Mouse (Mus musculus) limb, embryonic 13.5 days (tissue): ENCODE data around the gene Elfn1. TPM values are rescaled to one million over a fixed set of nuclear protein-coding genes. Genes with fewer than 3 reads are reported as not detected.

Experiments used
- ATAC-seq: fragments of 200-750 bp; cut with Nextera tagmentation; 2 replicates; pipeline ENCODE4 v1.8.0; 2017; ENCODE audit warnings: low read depth, moderate number of reproducible peaks, moderate TSS enrichment; ENCODE audit not compliant: low FRiP score
- H3K27ac ChIP-seq: fragments of 300-500 bp; sonication (generic); 2 replicates; pipeline ENCODE4 v1.5.1; 2015; ENCODE audit warnings: inconsistent platforms, mild to moderate bottlenecking, moderate library complexity
- H3K27me3 ChIP-seq: fragments of 300-500 bp; sonication (generic); 2 replicates; pipeline ENCODE4 v1.6.1; 2015; ENCODE audit warnings: mild to moderate bottlenecking, inconsistent platforms
- H3K36me3 ChIP-seq: fragments of 300-500 bp; sonication (generic); 2 replicates; pipeline ENCODE4 v1.6.1; 2015; ENCODE audit warnings: inconsistent platforms, mild to moderate bottlenecking, moderate library complexity
- H3K4me1 ChIP-seq: fragments of 300-500 bp; sonication (generic); 2 replicates; pipeline ENCODE4 v1.6.1; 2015; ENCODE audit warnings: inconsistent platforms
- H3K4me2 ChIP-seq: fragments of 300-500 bp; sonication (generic); replicated peaks from 2 replicates; pipeline ENCODE4 v1.6.1; 2015; ENCODE audit warnings: inconsistent platforms, mild to moderate bottlenecking, moderate library complexity
- H3K4me3 ChIP-seq: fragments of 300-500 bp; sonication (generic); 2 replicates; pipeline ENCODE4 v1.5.1; 2015; ENCODE audit warnings: moderate library complexity, mild to moderate bottlenecking, inconsistent platforms
- H3K9ac ChIP-seq: fragments of 300-500 bp; sonication (generic); 2 replicates; pipeline ENCODE4 v1.6.1; 2015; ENCODE audit warnings: mild to moderate bottlenecking, inconsistent platforms
- H3K9me3 ChIP-seq: fragments of 300-500 bp; sonication (generic); 2 replicates; pipeline ENCODE4 v1.6.1; 2016; ENCODE audit warnings: inconsistent platforms
- WGBS: fragments of 180-500 bp; shearing (Covaris S2); methylation state at CpG from one replicate; pipeline ENCODE4 v1.1.7; 2015; 5-methylcytosine and 5-hydroxymethylcytosine counted together
- polyA plus RNA-seq: library from polyadenylated mRNA; unstranded; fragments of >200 nt; fragmentation: Nextera tagmentation; extraction: Ambion mirVana; gene quantifications from 2 replicates; pipeline ENCODE4 v1.2.1, GENCODE M21; 2015

The Elfn1 gene
- polyA plus RNA-seq, 1 experiment from 2014 or later: 0.43 TPM

DNA sequence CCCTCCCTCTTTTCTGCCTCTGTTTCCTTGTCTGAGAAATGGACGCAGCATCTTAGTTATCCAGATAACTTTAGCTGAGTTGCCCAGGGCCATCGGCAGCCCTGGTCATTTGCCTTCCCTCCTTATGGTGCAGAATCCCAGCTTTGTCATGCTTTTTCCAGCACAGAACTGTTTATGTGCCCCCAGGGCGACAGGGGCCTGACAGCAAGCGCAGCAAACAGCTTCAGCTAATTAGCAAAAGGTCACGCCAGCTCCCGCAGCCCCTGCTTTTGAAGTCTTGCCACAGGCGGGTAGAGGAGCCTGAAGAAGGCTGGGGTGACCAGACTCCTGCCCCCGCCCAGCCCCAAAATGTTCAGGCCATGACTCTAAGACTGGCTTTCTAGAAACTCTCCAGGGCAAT lies 41.6 kb downstream of the Elfn1 start:
- Histone ChIP-seq H3K36me3 (no peaks in the 10 kb centered on the region), H3K27ac (peak overlapping the region; percentile 22; the same call in 1 of the 2 replicates), H3K9ac (0 out of 2 replicates have a peak overlapping the region, but pooled peaks have one; percentile 35), H3K4me1 (peaks cover 33% of the 10 kb centered on the region), H3K4me3 (no peak overlapping the region), H3K4me2 (peak overlapping the region; percentile 35), H3K27me3 (peaks cover 31% of the 10 kb centered on the region), H3K9me3 (no peaks in the 10 kb centered on the region)
- no peak for ATAC-seq
- WGBS: 25% methylated on average over 8 of the region's 8 CpGs

- Histone ChIP-seq H3K4me2 (peak overlapping the region; percentile 35; the same call in 1 of the 2 replicates), H3K27ac (0 out of 2 replicates have a peak overlapping the region, but pooled peaks have one; percentile 52), H3K4me3 (no peak overlapping the region), H3K9ac (no peak overlapping the region), H3K4me1 (peaks cover 39% of the 10 kb centered on the region), H3K27me3 (peaks cover 25% of the 10 kb centered on the region), H3K36me3 (no peaks in the 10 kb centered on the region), H3K9me3 (no peaks in the 10 kb centered on the region)
- 50% methylated on average over 11 of the region's 11 CpGs for WGBS
- peak; percentile 66 for ATAC-seq
Observed at GRCm38 (mm10) chr5:139949975-139950578, 42.3 kb downstream of the Elfn1 start.

DNA sequence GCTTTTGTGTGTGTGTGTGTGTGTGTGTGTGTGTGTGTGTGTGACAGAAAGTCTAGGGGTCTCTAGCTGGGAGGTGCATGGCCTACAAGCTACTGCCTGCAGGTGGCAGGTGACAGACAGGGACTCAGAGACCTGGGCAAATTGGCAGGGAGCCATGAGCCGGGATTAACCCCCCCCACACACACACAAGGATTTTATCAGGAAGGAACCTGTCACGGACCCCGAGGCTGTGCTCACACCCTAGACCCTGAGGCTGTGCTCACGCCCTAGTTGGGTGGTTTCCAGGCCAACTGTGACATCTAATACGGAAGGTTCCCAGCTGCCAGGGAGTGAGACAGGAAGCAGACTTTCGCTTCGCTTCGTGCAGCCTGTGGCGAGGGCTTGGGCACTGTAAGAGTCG lies 49.1 kb downstream of the Elfn1 start:
- no peak overlapping the region for H3K9ac ChIP-seq
- no peak overlapping the region for H3K27ac ChIP-seq
- WGBS: 22% methylated on average over 10 of the region's 10 CpGs
- H3K4me1 ChIP-seq: peaks cover 38% of the 10 kb centered on the region
- H3K36me3 ChIP-seq: no peaks in the 10 kb centered on the region
- peak; percentile 60 for ATAC-seq
- H3K4me2 ChIP-seq: peak overlapping the region; percentile 33
- no peaks in the 10 kb centered on the region for H3K9me3 ChIP-seq
- no peak overlapping the region for H3K4me3 ChIP-seq
- peaks cover 6% of the 10 kb centered on the region; the same call in 1 of the 2 replicates for H3K27me3 ChIP-seq

DNA sequence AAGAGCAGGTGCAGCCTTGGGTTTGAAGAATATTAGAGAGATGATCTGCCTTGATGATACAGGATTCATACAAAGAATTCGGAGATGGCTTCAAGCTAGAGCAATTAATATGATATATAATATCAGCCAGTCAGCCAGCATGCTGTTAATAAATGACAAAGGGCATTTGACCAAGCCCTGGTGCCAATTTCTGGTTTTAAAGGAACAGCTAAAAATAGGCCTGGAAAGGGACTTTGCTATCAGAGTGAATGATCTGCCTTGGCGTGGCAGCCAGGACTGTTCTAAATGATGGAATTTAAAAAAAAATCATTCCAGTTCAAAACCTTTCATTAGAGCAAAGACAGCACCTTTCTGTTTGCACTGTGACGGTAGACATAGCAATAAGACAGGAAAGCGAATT lies 52.0 kb downstream of the Elfn1 start:
- Histone ChIP-seq H3K4me3 (no peak overlapping the region), H3K9ac (no peak overlapping the region), H3K4me2 (no peak overlapping the region), H3K27ac (no peak overlapping the region), H3K4me1 (peaks cover 27% of the 10 kb centered on the region), H3K27me3 (peaks cover 13% of the 10 kb centered on the region; the same call in 1 of the 2 replicates), H3K36me3 (no peaks in the 10 kb centered on the region), H3K9me3 (no peaks in the 10 kb centered on the region)
- WGBS: 87% methylated on average over 4 of the region's 4 CpGs
- ATAC-seq: no peak

DNA sequence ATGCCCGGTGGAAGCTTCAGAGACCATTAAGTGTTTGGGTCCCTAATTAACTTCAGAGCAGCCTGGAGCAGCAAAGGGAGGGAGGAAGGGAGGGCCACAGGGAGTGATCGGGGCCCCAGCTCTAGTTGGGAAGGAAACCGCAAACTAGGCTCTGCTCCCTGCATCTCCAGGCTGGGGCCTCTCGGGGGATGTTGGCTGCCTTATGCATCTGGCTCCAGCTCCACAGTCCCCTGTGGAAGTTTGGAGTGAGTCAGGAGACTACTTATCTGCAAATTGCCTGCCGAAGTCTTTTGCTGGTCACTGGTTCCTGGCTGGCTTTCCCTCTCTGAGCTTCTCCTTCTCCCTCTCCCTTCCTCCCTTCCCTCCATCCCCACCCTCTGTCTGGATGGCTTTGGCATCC lies 56.6 kb downstream of the Elfn1 start:
- WGBS: 19% methylated on average over 5 of the region's 5 CpGs
- Histone ChIP-seq H3K4me3 (no peak overlapping the region), H3K4me2 (no peak overlapping the region), H3K36me3 (no peaks in the 10 kb centered on the region), H3K4me1 (peaks cover 11% of the 10 kb centered on the region), H3K9ac (no peak overlapping the region), H3K27me3 (0 out of 2 replicates have a peak, but pooled peaks cover 9% of the 10 kb centered on the region), H3K27ac (no peak overlapping the region), H3K9me3 (no peaks in the 10 kb centered on the region)
- no peak for ATAC-seq

GRCm38 (mm10) chr5:139965596-139965995 lies 57.9 kb downstream of the Elfn1 start:
- Histone ChIP-seq H3K4me3 (no peak overlapping the region), H3K36me3 (no peaks in the 10 kb centered on the region), H3K9me3 (no peaks in the 10 kb centered on the region), H3K4me2 (no peak overlapping the region), H3K9ac (no peak overlapping the region), H3K27me3 (0 out of 2 replicates have a peak, but pooled peaks cover 9% of the 10 kb centered on the region), H3K4me1 (peaks cover 16% of the 10 kb centered on the region), H3K27ac (no peak overlapping the region)
- WGBS: 90% methylated on average over 14 of the region's 14 CpGs
- ATAC-seq: no peak

- no peak for ATAC-seq
- Histone ChIP-seq H3K9me3 (no peaks in the 10 kb centered on the region), H3K36me3 (no peaks in the 10 kb centered on the region), H3K27ac (no peak overlapping the region), H3K4me2 (no peak overlapping the region), H3K9ac (no peak overlapping the region), H3K4me3 (no peak overlapping the region), H3K4me1 (peaks cover 14% of the 10 kb centered on the region), H3K27me3 (peaks cover 35% of the 10 kb centered on the region)
- 72% methylated on average over 14 of the region's 14 CpGs for WGBS
Observed at GRCm38 (mm10) chr5:139969151-139969948, 61.6 kb downstream of the Elfn1 start.

- H3K4me1 ChIP-seq: peaks cover 7% of the 10 kb centered on the region; the same call in 1 of the 2 replicates
- H3K36me3 ChIP-seq: no peaks in the 10 kb centered on the region
- no peak overlapping the region for H3K4me3 ChIP-seq
- no peaks in the 10 kb centered on the region for H3K9me3 ChIP-seq
- ATAC-seq: no peak
- H3K27me3 ChIP-seq: peaks cover 33% of the 10 kb centered on the region
- 58% methylated on average over 12 of the region's 12 CpGs for WGBS
- no peak overlapping the region for H3K27ac ChIP-seq
- no peak overlapping the region for H3K4me2 ChIP-seq
- H3K9ac ChIP-seq: no peak overlapping the region
Observed at GRCm38 (mm10) chr5:139970186-139970631, 62.5 kb downstream of the Elfn1 start.

GRCm38 (mm10) chr5:139976584-139976983 lies 68.8 kb downstream of the Elfn1 start:
- Histone ChIP-seq H3K9me3 (no peaks in the 10 kb centered on the region), H3K36me3 (no peaks in the 10 kb centered on the region), H3K4me2 (no peak overlapping the region), H3K27me3 (peaks cover 49% of the 10 kb centered on the region), H3K27ac (no peak overlapping the region), H3K4me3 (no peak overlapping the region), H3K9ac (no peak overlapping the region), H3K4me1 (no peaks in the 10 kb centered on the region)
- no peak for ATAC-seq
- WGBS: 85% methylated on average over 4 of the region's 4 CpGs

DNA sequence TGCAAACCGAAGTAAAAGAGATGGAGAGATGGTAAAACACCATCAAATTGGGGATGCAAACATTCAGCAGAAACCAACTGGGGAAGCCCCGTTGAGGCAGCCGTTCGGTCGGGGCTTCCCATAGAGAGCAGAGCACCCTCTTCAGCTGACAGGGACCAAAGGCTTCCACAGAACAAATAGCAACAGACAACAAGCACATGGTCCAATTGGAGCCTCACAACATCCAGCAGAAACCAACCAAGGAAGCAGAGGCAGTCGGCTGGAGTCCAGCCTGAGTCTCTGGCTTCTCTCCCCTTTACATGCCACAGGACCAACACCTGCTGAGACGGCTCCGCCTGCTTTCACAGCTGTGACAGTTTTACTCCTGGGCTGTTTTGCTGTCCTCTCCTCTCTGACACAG lies 69.7 kb downstream of the Elfn1 start:
- H3K9ac ChIP-seq: no peak overlapping the region
- H3K9me3 ChIP-seq: no peaks in the 10 kb centered on the region
- H3K4me2 ChIP-seq: no peak overlapping the region
- WGBS: 28% methylated on average over 8 of the region's 8 CpGs
- no peak overlapping the region for H3K27ac ChIP-seq
- no peaks in the 10 kb centered on the region for H3K36me3 ChIP-seq
- H3K4me1 ChIP-seq: no peaks in the 10 kb centered on the region
- H3K4me3 ChIP-seq: no peak overlapping the region
- ATAC-seq: no peak
- H3K27me3 ChIP-seq: peaks cover 40% of the 10 kb centered on the region

GRCm38 (mm10) chr5:139978525-139979276 lies 71.0 kb downstream of the Elfn1 start:
- 5% methylated on average over 13 of the region's 13 CpGs for WGBS
- no peak for ATAC-seq
- no peaks in the 10 kb centered on the region for H3K9me3 ChIP-seq

GRCm38 (mm10) chr5:139979371-139979770 lies 71.6 kb downstream of the Elfn1 start:
- no peak for ATAC-seq
- H3K4me2 ChIP-seq: no peak overlapping the region
- no peaks in the 10 kb centered on the region for H3K4me1 ChIP-seq
- H3K36me3 ChIP-seq: no peaks in the 10 kb centered on the region
- H3K9ac ChIP-seq: no peak overlapping the region
- H3K9me3 ChIP-seq: no peaks in the 10 kb centered on the region
- 75% methylated on average over 9 of the region's 9 CpGs for WGBS
- H3K27ac ChIP-seq: no peak overlapping the region
- no peak overlapping the region for H3K4me3 ChIP-seq
- peaks cover 24% of the 10 kb centered on the region; the same call in 1 of the 2 replicates for H3K27me3 ChIP-seq

More at GRCm38 (mm10) chr5:139978525-139979276, 71.0 kb downstream of the Elfn1 start:
- no peak overlapping the region for H3K27ac ChIP-seq
- H3K4me2 ChIP-seq: no peak overlapping the region
- no peak overlapping the region for H3K4me3 ChIP-seq
- no peaks in the 10 kb centered on the region for H3K4me1 ChIP-seq
- H3K9ac ChIP-seq: no peak overlapping the region
- peaks cover 27% of the 10 kb centered on the region for H3K27me3 ChIP-seq
- no peaks in the 10 kb centered on the region for H3K36me3 ChIP-seq
